28 mouse cellular contexts compared by ENCODE assay signal in genomic region chr7:122229916-122230315, GRCm38 (mm10). TPM values are rescaled to one million over a fixed set of nuclear protein-coding genes. Genes with fewer than 3 reads are reported as not detected.
DNase-seq lines count a peak whose midpoint lies in the region; ATAC-seq and TF ChIP-seq lines count a peak whose summit lies in the region.
"Had no signal": no experiment of that assay in that cellular context is flagged by ENCODE, and none has a peak within 500 bp of the region (broad histone marks: within the 10 kb centered on the region; RNA-seq: fewer than 3 reads in every experiment).

No protein-coding gene starts in this region.

- H3K27me3 ChIP-seq in midbrain, embryonic 13.5 days = no peaks in the 10 kb centered on the region
- no peaks in the 10 kb centered on the region for H3K27me3 ChIP-seq in hindbrain, embryonic 13.5 days
- H3K27me3 ChIP-seq: CH12.LX had no signal

- DNase-seq in ES-CJ7 (ENCODE audit: low read depth, low spot score) (peak; percentile 72), ES-E14 (ENCODE audit: low read depth, low spot score) (peak; percentile 41), R1 (ENCODE audit: low read depth, low spot score) (peak; percentile 59), ZHBTc4 (ENCODE audit: low read depth, low spot score) (peak; percentile 72)
- no peak for DNase-seq in right cerebral cortex, adult 18-20 months
- no peak for DNase-seq in gastrocnemius, postnatal 14 days
- DNase-seq: adrenal gland, adult 2 months; adrenal gland, adult 8-10 months; adrenal gland, postnatal 10 days; adrenal gland, postnatal 14 days; adrenal gland, postnatal 25 days; adrenal gland, postnatal 36 days; B cell, adult 2 months; cerebellum, adult 11 months; cerebellum, adult 11-12 months; cerebellum, adult 18-20 months; cerebellum, adult 2 months; cerebellum, adult 8-10 months; cerebellum, adult 9-10 months had no signal

- H3K4me3 ChIP-seq in ES-E14 (ENCODE audit: insufficient read depth in 1 of 2, low read depth in 1 of 2, low read length in 2 of 2, poor library complexity in 1 of 2, severe bottlenecking in 1 of 2) = no peak overlapping the region
- H3K4me3 ChIP-seq in midbrain, embryonic 13.5 days (replicated peaks) = no peak overlapping the region
- no peak overlapping the region for H3K4me3 ChIP-seq in hindbrain, embryonic 13.5 days

- H3K4me2 ChIP-seq in midbrain, embryonic 13.5 days (replicated peaks) = no peak overlapping the region
- no peak overlapping the region for H3K4me2 ChIP-seq in hindbrain, embryonic 13.5 days

- H3K9ac ChIP-seq in ES-E14 (ENCODE audit: insufficient read depth, low read depth, low read length, poor library complexity, severe bottlenecking) = no peak overlapping the region
- no peak overlapping the region for H3K9ac ChIP-seq in midbrain, embryonic 13.5 days (replicated peaks)
- H3K9ac ChIP-seq in hindbrain, embryonic 13.5 days = no peak overlapping the region

- no peak for ATAC-seq in midbrain, embryonic 13.5 days
- no peak for ATAC-seq in hindbrain, embryonic 13.5 days (ENCODE audit: low FRiP score)
- ATAC-seq: activated CD4-positive, CD25-positive, alpha-beta regulatory T cell, adult 4 months; CD4-positive, CD25-positive, alpha-beta regulatory T cell, adult 4 months; Patski had no signal

- in situ Hi-C loops in ES-E14 (cut with MboI; ENCODE audit: low sequenced_read_pairs in 2 of 2, unreplicated experiment in 2 of 2) = no loop called here

- no peaks in the 10 kb centered on the region for H3K9me3 ChIP-seq in ES-E14 (ENCODE audit: control insufficient read depth, insufficient read depth, low read depth, low read length)
- H3K9me3 ChIP-seq in midbrain, embryonic 13.5 days = no peaks in the 10 kb centered on the region
- no peaks in the 10 kb centered on the region for H3K9me3 ChIP-seq in hindbrain, embryonic 13.5 days
- H3K9me3 ChIP-seq: G1E had no signal

- intact Hi-C loops in gastrocnemius, postnatal 14 days (cut with DNase I; ENCODE audit: low total_unique reads) = no loop called here

- peaks cover 0 to 7% of the 10 kb centered on the region in 2 experiments; a peak in 1 of 4 replicates for H3K4me1 ChIP-seq in ES-E14 (ENCODE audit: control insufficient read depth in 2 of 2, insufficient read depth in 2 of 2, low read length in 2 of 2, poor library complexity in 1 of 2)
- H3K4me1 ChIP-seq in midbrain, embryonic 13.5 days (replicated peaks) = no peaks in the 10 kb centered on the region
- H3K4me1 ChIP-seq in hindbrain, embryonic 13.5 days (replicated peaks) = no peaks in the 10 kb centered on the region

- no peak overlapping the region; the same call in 1 of the 2 replicates for H3K27ac ChIP-seq in ES-E14 (ENCODE audit: insufficient read depth, low read depth, low read length, poor library complexity, severe bottlenecking)
- no peak overlapping the region for H3K27ac ChIP-seq in midbrain, embryonic 13.5 days
- no peak overlapping the region for H3K27ac ChIP-seq in hindbrain, embryonic 13.5 days

- WGBS in midbrain, embryonic 13.5 days = 63% methylated on average over 4 of the region's 4 CpGs
- 74% methylated on average over 4 of the region's 4 CpGs for WGBS in hindbrain, embryonic 13.5 days

- no peaks in the 10 kb centered on the region for H3K36me3 ChIP-seq in ES-E14 (ENCODE audit: control insufficient read depth, insufficient read depth, low read length, poor library complexity, severe bottlenecking)
- no peaks in the 10 kb centered on the region for H3K36me3 ChIP-seq in midbrain, embryonic 13.5 days
- no peaks in the 10 kb centered on the region for H3K36me3 ChIP-seq in hindbrain, embryonic 13.5 days
- H3K36me3 ChIP-seq: G1E had no signal

TF ChIP-seq in ES-E14, 5 proteins besides CTCF, POLR2A, EP300 and RAD21:
- no peak for TF ChIP-seq HCFC1 (IDR thresholded peaks at IDR 0.05; ENCODE audit: borderline replicate concordance, insufficient read depth, low read length)
- TF ChIP-seq MAFK (IDR thresholded peaks at IDR 0.05; ENCODE audit: insufficient read depth, low read depth, low read length) = no peak
- no peak for TF ChIP-seq ZNF384 (IDR thresholded peaks at IDR 0.05; ENCODE audit: low read depth, low read length)
- TF ChIP-seq ZC3H11A (IDR thresholded peaks at IDR 0.05; ENCODE audit: borderline replicate concordance, low read depth, low read length) = no peak
- TF ChIP-seq CHD2 (IDR thresholded peaks at IDR 0.05; ENCODE audit: low read depth, low read length) = no peak

RNA-seq across cellular contexts. Expression of gene Chp2, which starts 10.6 kb away (rescaled TPM):
- total RNA-seq in ES-E14 (2012; rRNA removed) = 0.16 TPM in 1 of 2 replicates, not detected in the other
- polyA plus RNA-seq in midbrain, embryonic 13.5 days (2015; fragmentation: Nextera tagmentation; extraction: Ambion mirVana) = 1.2 and 1.5 TPM in 2 replicates
- 1 to 10 TPM; 4.6 to 4.8 TPM for total RNA-seq in gastrocnemius, postnatal 14 days (2021)
- polyA plus RNA-seq in hindbrain, embryonic 13.5 days (2015; fragmentation: Nextera tagmentation; extraction: Ambion mirVana) = 1.2 and 1.4 TPM in 2 replicates
- total RNA-seq: CH12.LX, MEL had no signal
- polyA plus RNA-seq: activated CD4-positive, CD25-positive, alpha-beta regulatory T cell, adult 4 months; C2C12; CD4-positive, CD25-positive, alpha-beta regulatory T cell, adult 4 months; G1E; Patski had no signal

RNA-seq across cellular contexts. Expression of gene Ern2, which starts 43.9 kb away (rescaled TPM):
- total RNA-seq in ES-E14 (2012; rRNA removed) = 0.11 TPM in 1 of 2 replicates, not detected in the other
- 0.78 and 1.1 TPM in 2 replicates for polyA plus RNA-seq in midbrain, embryonic 13.5 days (2015; fragmentation: Nextera tagmentation; extraction: Ambion mirVana)
- not detected for total RNA-seq in gastrocnemius, postnatal 14 days (2021)
- 0.97 and 1.1 TPM in 2 replicates for polyA plus RNA-seq in hindbrain, embryonic 13.5 days (2015; fragmentation: Nextera tagmentation; extraction: Ambion mirVana)
- total RNA-seq: adrenal gland, postnatal 14 days; CH12.LX; G1E; MEL had no signal
- polyA plus RNA-seq: activated CD4-positive, CD25-positive, alpha-beta regulatory T cell, adult 4 months; C2C12; G1E; Patski had no signal

RNA-seq across cellular contexts. Expression of gene Prkcb, which starts 58.6 kb away (rescaled TPM):
- 6.1 and 10.6 TPM in 2 replicates for total RNA-seq in ES-E14 (2012; rRNA removed)
- polyA plus RNA-seq in midbrain, embryonic 13.5 days (2015; fragmentation: Nextera tagmentation; extraction: Ambion mirVana) = 44.8 and 46.4 TPM in 2 replicates
- under 1 TPM; 0.91 to 0.98 TPM for total RNA-seq in gastrocnemius, postnatal 14 days (2021)
- 58.1 and 62.7 TPM in 2 replicates for polyA plus RNA-seq in hindbrain, embryonic 13.5 days (2015; fragmentation: Nextera tagmentation; extraction: Ambion mirVana)
- total RNA-seq: MEL had no signal
- polyA plus RNA-seq: G1E, Patski had no signal

Comparison
In these comparisons a context has a peak if more than half of its experiments do, and no peak if none do; other contexts are left out.
1. DNase-seq: peak in ES-CJ7 (single experiment), ES-E14 (single experiment), R1 (single experiment) and ZHBTc4 (single experiment); none in right cerebral cortex, adult 18-20 months (single experiment) and gastrocnemius, postnatal 14 days (single experiment).